Mouse (Mus musculus): ENCODE measurements around the gene Elmo3.
A peak's percentile ranks its signal among the peaks of the same experiment; 100 is the strongest.

The Elmo3 gene

GRCm38 (mm10) chr8:105298351-105299252 is 6.8 kb upstream of the Elmo3 start:
- DNase-seq = peak; percentile 69

- DNase-seq = no peak
Measured at GRCm38 (mm10) chr8:105299962-105300361, 5.4 kb upstream of the Elmo3 start.

- DNase-seq = no peak
Measured at GRCm38 (mm10) chr8:105303396-105303795, 2.0 kb upstream of the Elmo3 start.

GRCm38 (mm10) chr8:105303874-105304273 is 1.5 kb upstream of the Elmo3 start:
- no peak for DNase-seq

GRCm38 (mm10) chr8:105304325-105305210 is 833 bp upstream of the Elmo3 start:
- DNase-seq = no peak

GRCm38 (mm10) chr8:105306146-105306691 is 818 bp downstream of the Elmo3 start:
- DNase-seq = no peak

GRCm38 (mm10) chr8:105307670-105308069 is 2.3 kb downstream of the Elmo3 start:
- DNase-seq = no peak

GRCm38 (mm10) chr8:105308428-105308827 is 3.0 kb downstream of the Elmo3 start:
- no peak for DNase-seq

GRCm38 (mm10) chr8:105309142-105309847 is 3.9 kb downstream of the Elmo3 start:
- no peak for DNase-seq

GRCm38 (mm10) chr8:105310118-105310517 is 4.7 kb downstream of the Elmo3 start:
- DNase-seq = no peak

- DNase-seq = no peak
Measured at GRCm38 (mm10) chr8:105311718-105312117, 6.3 kb downstream of the Elmo3 start.

- DNase-seq = no peak
Measured at GRCm38 (mm10) chr8:105312891-105313481, 7.6 kb downstream of the Elmo3 start.

GRCm38 (mm10) chr8:105313622-105314402 is 8.4 kb downstream of the Elmo3 start:
- no peak for DNase-seq

- no peak for DNase-seq
Measured at GRCm38 (mm10) chr8:105315073-105315769, 9.8 kb downstream of the Elmo3 start.

- no peak for DNase-seq
Measured at GRCm38 (mm10) chr8:105317941-105318340, 12.5 kb downstream of the Elmo3 start.

GRCm38 (mm10) chr8:105318662-105319190 is 13.3 kb downstream of the Elmo3 start:
- no peak for DNase-seq

- DNase-seq = no peak
Measured at GRCm38 (mm10) chr8:105323183-105323582, 17.8 kb downstream of the Elmo3 start.

GRCm38 (mm10) chr8:105325641-105326093 is 20.3 kb downstream of the Elmo3 start:
- peak; percentile 55 for DNase-seq

- peak; percentile 99 for DNase-seq
Measured at GRCm38 (mm10) chr8:105326141-105326672, 20.8 kb downstream of the Elmo3 start, which contains the start of the genes Lrrc29 and Tmem208. Gene Lrrc29 (minus strand): TSS chr8:105326278. Gene Tmem208 (plus strand): TSS chr8:105326354.

GRCm38 (mm10) chr8:105326968-105327367 is 21.6 kb downstream of the Elmo3 start:
- DNase-seq = no peak
